Mouse (Mus musculus): Measurements from ENCODE around the gene Mov10l1. TPM values are rescaled to one million over a fixed set of nuclear protein-coding genes. Genes with fewer than 3 reads are reported as not detected.

The Mov10l1 gene
- polyA plus RNA-seq, 1 experiment, result not detected

- H3K27me3 ChIP-seq (ENCODE audit: control insufficient read depth, insufficient read depth, low read length), result no peaks in the 10 kb centered on the region
- no peaks in the 10 kb centered on the region for H3K4me1 ChIP-seq (ENCODE audit: control insufficient read depth, insufficient read depth, insufficient read length, low read length)
- TF ChIP-seq POLR2A (IDR thresholded peaks at IDR 0.05; ENCODE audit: low read depth, low read length), result no peak
- no peak for TF ChIP-seq CTCF (IDR thresholded peaks at IDR 0.05; ENCODE audit: extremely low read depth, insufficient read length, insufficient replicate concordance, low read depth, low read length)
- H3K36me3 ChIP-seq (ENCODE audit: control insufficient read depth, insufficient read depth, low read length), result peaks cover 71% of the 10 kb centered on the region
- no peak overlapping the region for H3K4me3 ChIP-seq (ENCODE audit: low read depth, low read length)
- 77% methylated on average over 5 of the region's 5 CpGs for WGBS
- H3K27ac ChIP-seq (ENCODE audit: insufficient read depth, low read depth, low read length), result no peak overlapping the region
Observed at GRCm38 (mm10) chr15:89102646-89103045, 119.9 kb downstream of the Mov10l1 start.

- H3K4me3 ChIP-seq (ENCODE audit: low read depth, low read length), result no peak overlapping the region
- H3K4me1 ChIP-seq (ENCODE audit: control insufficient read depth, insufficient read depth, insufficient read length, low read length), result no peaks in the 10 kb centered on the region
- no peak for TF ChIP-seq POLR2A (IDR thresholded peaks at IDR 0.05; ENCODE audit: low read depth, low read length)
- TF ChIP-seq CTCF (IDR thresholded peaks at IDR 0.05; ENCODE audit: extremely low read depth, insufficient read length, insufficient replicate concordance, low read depth, low read length), result no peak
- no peak overlapping the region for H3K27ac ChIP-seq (ENCODE audit: insufficient read depth, low read depth, low read length)
- WGBS, result 88% methylated on average over 10 of the region's 10 CpGs
- no peaks in the 10 kb centered on the region for H3K27me3 ChIP-seq (ENCODE audit: control insufficient read depth, insufficient read depth, low read length)
- H3K36me3 ChIP-seq (ENCODE audit: control insufficient read depth, insufficient read depth, low read length), result peaks cover 70% of the 10 kb centered on the region
Observed at GRCm38 (mm10) chr15:89103921-89104320, 121.2 kb downstream of the Mov10l1 start.

GRCm38 (mm10) chr15:89104425-89104824, 121.7 kb downstream of the Mov10l1 start:
- TF ChIP-seq POLR2A (IDR thresholded peaks at IDR 0.05; ENCODE audit: low read depth, low read length), result no peak
- TF ChIP-seq CTCF (IDR thresholded peaks at IDR 0.05; ENCODE audit: extremely low read depth, insufficient read length, insufficient replicate concordance, low read depth, low read length), result no peak
- 95% methylated on average over 8 of the region's 8 CpGs for WGBS
- Histone ChIP-seq H3K4me3 (ENCODE audit: low read depth, low read length) (no peak overlapping the region), H3K4me1 (ENCODE audit: control insufficient read depth, insufficient read depth, insufficient read length, low read length) (no peaks in the 10 kb centered on the region), H3K36me3 (ENCODE audit: control insufficient read depth, insufficient read depth, low read length) (peaks cover 66% of the 10 kb centered on the region), H3K27ac (ENCODE audit: insufficient read depth, low read depth, low read length) (no peak overlapping the region), H3K27me3 (ENCODE audit: control insufficient read depth, insufficient read depth, low read length) (no peaks in the 10 kb centered on the region)

Other genes starting within 250 kb of the Mov10l1 start
- gene Brd1, start 248.7 kb upstream of the Mov10l1 start, polyA plus RNA-seq (2012; rRNA removed), result 6.9 and 15.7 TPM in 2 replicates
- gene Zbed4, start 231.2 kb upstream of the Mov10l1 start, polyA plus RNA-seq (2012; rRNA removed), result 2.9 and 3.9 TPM in 2 replicates
- gene Alg12, start 163.6 kb upstream of the Mov10l1 start, polyA plus RNA-seq (2012; rRNA removed), result 14.5 and 16.4 TPM in 2 replicates
- gene Creld2, start 163.3 kb upstream of the Mov10l1 start, polyA plus RNA-seq (2012; rRNA removed), result 55.7 and 59.1 TPM in 2 replicates
- 38.3 and 60.3 TPM in 2 replicates for gene Pim3, start 120.7 kb upstream of the Mov10l1 start, polyA plus RNA-seq (2012; rRNA removed)
- gene Ttll8, start 28.5 kb upstream of the Mov10l1 start, polyA plus RNA-seq (2012; rRNA removed), result not detected in 2 replicates
- gene Mlc1, start 3.9 kb upstream of the Mov10l1 start, polyA plus RNA-seq (2012; rRNA removed), result 0.05 and 0.08 TPM in 2 replicates
- gene Panx2, start 76.8 kb downstream of the Mov10l1 start, polyA plus RNA-seq (2012; rRNA removed), result 0.30 and 0.32 TPM in 2 replicates
- 81.6 and 90.9 TPM in 2 replicates for gene Trabd, start 92.2 kb downstream of the Mov10l1 start, polyA plus RNA-seq (2012; rRNA removed)
- 29.0 and 45.8 TPM in 2 replicates for gene Selenoo, start 106.2 kb downstream of the Mov10l1 start, polyA plus RNA-seq (2012; rRNA removed)
- 21.6 and 29.0 TPM in 2 replicates for gene Tubgcp6, start 140.2 kb downstream of the Mov10l1 start, polyA plus RNA-seq (2012; rRNA removed)
- 13.2 and 19.0 TPM in 2 replicates for gene Hdac10, start 145.8 kb downstream of the Mov10l1 start, polyA plus RNA-seq (2012; rRNA removed)
- 2.0 and 2.4 TPM in 2 replicates for gene Mapk12, start 157.8 kb downstream of the Mov10l1 start, polyA plus RNA-seq (2012; rRNA removed)
- 2.3 and 3.2 TPM in 2 replicates for gene Mapk11, start 166.7 kb downstream of the Mov10l1 start, polyA plus RNA-seq (2012; rRNA removed)
- gene Plxnb2, start 197.9 kb downstream of the Mov10l1 start, polyA plus RNA-seq (2012; rRNA removed), result 213 and 376 TPM in 2 replicates
- 7.1 and 10.6 TPM in 2 replicates for gene Dennd6b, start 213.6 kb downstream of the Mov10l1 start, polyA plus RNA-seq (2012; rRNA removed)
- 73.9 and 252 TPM in 2 replicates for gene Ppp6r2, start 228.6 kb downstream of the Mov10l1 start, polyA plus RNA-seq (2012; rRNA removed)

Data from small intestine, adult 2 months (tissue).